Mouse (Mus musculus) common myeloid progenitor, adult 5-6 weeks (primary cell): ENCODE results near the gene Lmx1b. TPM values are rescaled to one million over a fixed set of nuclear protein-coding genes. Genes with fewer than 3 reads are reported as not detected.
A peak's percentile ranks its signal among the peaks of the same experiment; 100 is the strongest.

Experiments
- ATAC-seq: replicated peaks from 2 replicates; pipeline ENCODE4 v1.8.0; 2016; ENCODE audit warnings: low read depth, mild to moderate bottlenecking, moderate TSS enrichment, inconsistent platforms; ENCODE audit not compliant: poor library complexity, severe bottlenecking
- total RNA-seq: library from RNA; stranded (forward); fragments of 200-1000, 187-1606 nt; gene quantifications from 2 replicates; pipeline ENCODE4 v1.2.3, GENCODE M21; 2017

The Lmx1b gene
- total RNA-seq, 1 experiment from 2014 or later, result not detected

DNA sequence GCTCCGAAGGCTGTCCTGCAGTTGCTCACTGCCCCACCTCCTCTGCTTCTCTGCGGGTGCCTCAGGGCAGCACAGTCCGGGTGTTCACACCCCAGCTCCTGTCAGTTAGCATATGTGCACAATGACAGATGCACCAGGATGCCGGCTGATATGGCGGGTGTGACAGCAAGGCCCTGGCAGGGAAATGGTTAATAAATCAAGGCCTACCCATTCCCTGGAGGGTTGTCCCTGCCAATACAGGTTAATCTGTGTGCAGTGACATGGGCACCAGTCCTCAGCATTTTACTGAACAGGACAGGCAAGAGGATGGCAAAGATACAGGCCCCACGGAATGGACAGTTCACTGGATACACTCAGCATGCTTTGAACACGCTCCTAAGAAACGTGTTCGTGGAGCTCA lies 51.0 kb downstream of the Lmx1b start:
- ATAC-seq, result no peak

DNA sequence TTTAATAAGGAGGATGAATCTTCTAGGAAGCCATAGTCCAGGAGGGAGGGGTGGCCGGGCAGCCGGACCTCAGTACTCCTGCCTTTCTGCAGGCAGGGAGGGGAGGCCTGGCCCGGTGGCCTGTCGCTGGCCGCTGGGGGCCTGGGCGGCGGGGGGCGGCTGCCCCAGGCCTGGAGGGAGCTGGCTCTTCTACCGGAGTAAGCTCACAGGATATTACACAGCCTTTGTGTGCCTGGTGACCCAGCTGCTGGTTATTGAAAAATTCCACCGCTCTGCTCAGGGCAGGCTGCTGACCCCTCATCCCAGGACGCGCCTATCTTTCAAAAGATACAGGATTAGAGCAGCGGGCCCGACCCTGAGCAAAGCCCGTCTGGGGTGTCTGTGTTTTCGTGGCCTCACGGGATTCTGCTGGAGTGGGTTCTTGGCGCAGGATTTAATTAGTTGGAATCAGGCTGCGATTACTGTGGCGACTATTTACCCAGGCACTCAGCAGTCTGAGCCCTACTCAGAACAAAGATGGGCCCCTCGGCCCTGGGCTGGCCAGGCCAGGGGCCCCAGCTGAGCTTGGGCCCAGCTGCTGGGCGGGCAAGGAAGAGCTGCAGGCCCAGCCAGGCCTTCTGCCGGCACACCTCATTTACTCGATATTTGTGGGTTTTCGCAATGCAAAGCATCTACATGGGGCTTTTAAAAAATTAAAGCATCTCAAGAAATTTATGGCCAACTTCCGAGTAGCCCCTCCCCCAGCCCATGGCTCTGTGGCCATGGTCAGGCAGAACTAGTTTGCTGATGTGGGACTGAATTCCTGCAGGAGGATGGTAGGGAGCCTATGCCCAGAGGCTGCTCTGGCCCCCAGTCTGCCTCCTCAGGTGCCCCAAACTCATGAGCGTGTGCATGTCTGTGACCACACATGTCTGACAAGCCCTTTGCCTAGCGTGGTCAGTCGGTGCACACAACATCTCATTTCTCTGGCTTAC lies 55.1 kb downstream of the Lmx1b start:
- ATAC-seq, result no peak

- no peak for ATAC-seq
Observed at GRCm38 (mm10) chr2:33583761-33584160, 56.5 kb downstream of the Lmx1b start.

DNA sequence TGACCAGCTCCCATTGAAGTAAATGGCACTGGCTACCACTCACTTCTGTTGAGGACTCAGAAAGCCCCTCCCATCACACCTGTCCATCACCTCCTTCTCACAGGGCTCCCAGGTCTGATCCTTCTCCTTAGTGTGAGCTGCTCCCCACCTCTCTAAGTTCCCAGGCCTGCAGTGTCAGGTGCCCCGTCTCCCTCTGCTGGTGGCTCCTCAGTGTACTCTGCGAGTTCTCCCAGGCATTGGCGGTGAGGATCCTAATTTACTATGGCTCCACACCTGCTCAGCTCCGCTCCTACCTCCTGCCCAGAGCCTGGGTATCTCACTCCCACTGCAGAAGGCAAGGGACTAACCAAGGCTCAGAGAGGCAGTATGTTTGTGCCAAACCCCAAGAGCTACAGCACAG lies 57.0 kb downstream of the Lmx1b start:
- no peak for ATAC-seq

DNA sequence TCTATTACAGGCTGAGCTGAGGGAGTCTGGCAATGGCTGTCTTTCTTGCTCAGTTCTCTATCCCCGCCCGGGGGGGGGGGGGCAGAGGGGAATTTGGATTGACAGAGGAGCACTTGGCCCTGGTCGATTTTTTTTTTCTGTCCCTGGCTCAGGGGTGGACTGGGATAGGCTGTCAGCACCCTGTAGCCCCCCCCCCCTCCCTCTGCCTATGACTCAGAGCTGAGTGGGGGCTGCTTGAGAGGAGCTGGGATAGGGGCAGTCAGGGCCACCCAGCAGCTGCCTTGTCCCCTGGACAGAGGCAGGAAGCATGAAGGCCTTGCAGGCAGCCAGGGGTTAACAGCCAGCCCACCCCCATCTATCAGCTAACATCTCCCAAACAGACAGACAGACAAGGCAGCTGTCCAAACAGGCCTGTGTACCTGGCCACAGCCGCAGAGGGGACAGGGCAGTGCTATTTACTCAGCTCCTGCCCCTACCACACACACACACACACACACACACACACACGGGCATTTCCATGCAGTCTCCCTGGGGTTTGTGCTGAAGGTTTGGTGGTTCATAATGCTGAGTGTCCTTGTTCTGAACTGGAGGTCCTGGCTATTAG lies 57.8 kb downstream of the Lmx1b start:
- ATAC-seq, result no peak

GRCm38 (mm10) chr2:33581866-33582265 lies 58.4 kb downstream of the Lmx1b start:
- ATAC-seq, result no peak

- ATAC-seq, result no peak
Observed at GRCm38 (mm10) chr2:33581449-33581777, 58.9 kb downstream of the Lmx1b start.

GRCm38 (mm10) chr2:33580697-33581448 lies 59.4 kb downstream of the Lmx1b start:
- ATAC-seq, result peak; percentile 20; the same call in 1 of the 2 replicates

- ATAC-seq, result no peak
Observed at GRCm38 (mm10) chr2:33575406-33575805, 64.9 kb downstream of the Lmx1b start.

GRCm38 (mm10) chr2:33573075-33573474 lies 67.2 kb downstream of the Lmx1b start:
- ATAC-seq, result no peak

- no peak for ATAC-seq
Observed at GRCm38 (mm10) chr2:33571219-33571824, 69.0 kb downstream of the Lmx1b start.

DNA sequence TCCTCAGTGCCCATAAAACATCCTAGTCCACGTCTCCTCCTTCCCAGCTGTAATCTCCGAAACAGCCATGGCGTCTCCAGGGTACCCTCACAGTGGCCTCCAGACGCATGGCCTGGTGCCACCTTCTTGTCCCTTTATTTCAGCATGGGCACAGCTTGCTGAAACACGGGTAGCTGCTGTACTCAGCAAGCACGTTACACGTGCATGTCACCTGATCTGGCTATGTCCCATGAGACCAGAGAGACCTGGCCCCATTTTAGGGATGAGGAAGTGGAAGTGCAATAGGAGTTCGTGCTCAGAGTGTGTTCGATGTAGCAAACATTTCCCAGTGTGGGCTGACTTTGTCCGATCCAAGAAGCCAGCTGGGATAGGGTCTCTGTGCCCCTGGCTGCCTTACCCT lies 70.6 kb downstream of the Lmx1b start:
- no peak for ATAC-seq

- ATAC-seq, result 0 out of 2 replicates have a peak, but pooled peaks have one; percentile 54
Observed at GRCm38 (mm10) chr2:33569240-33569639, 71.1 kb downstream of the Lmx1b start.

DNA sequence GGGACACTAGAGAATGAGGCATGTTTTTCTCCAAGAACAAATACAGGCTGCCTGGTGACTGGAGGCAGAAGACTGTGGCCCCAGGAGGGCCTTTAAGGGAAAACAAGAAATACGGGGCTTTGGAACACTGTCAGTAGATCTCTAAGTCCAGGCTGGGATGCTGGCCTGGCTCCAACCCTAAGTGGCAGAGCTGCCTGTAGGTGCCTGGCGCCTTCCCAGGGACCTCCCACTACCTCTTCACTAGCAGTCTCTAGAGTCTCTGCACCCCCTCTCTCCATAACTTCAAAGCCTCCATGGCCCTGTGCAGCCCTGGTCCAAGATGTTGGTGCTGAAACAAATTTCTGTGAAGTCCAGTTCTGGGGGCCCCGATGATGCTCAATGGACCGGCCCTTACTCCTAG lies 74.4 kb downstream of the Lmx1b start:
- ATAC-seq, result no peak

DNA sequence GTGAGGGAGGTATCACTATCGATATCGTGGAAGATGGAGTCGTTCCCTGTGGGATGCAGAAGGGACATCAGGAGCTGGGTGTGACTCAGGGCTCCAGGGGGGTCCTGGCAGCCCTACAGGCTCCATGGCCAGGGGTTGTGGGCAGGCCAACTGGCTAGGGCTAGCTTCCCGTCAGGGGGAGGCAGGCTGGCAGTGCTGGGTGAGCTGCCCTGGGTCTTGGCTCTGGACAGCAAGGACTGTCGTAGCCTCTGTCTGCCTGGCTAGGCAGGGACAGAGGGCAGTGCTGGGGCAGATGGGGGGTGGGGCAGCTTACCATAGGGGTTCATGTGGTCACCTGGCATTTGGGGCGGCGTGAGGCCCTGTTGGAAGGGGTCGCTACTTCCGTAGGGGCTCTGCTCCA lies 75.6 kb downstream of the Lmx1b start:
- ATAC-seq, result no peak

GRCm38 (mm10) chr2:33559752-33560151 lies 80.6 kb downstream of the Lmx1b start:
- ATAC-seq, result peak; percentile 59; the same call in 1 of the 2 replicates

GRCm38 (mm10) chr2:33559334-33559733 lies 81.0 kb downstream of the Lmx1b start:
- no peak for ATAC-seq

GRCm38 (mm10) chr2:33558233-33558632 lies 82.1 kb downstream of the Lmx1b start:
- ATAC-seq, result peak; percentile 78

GRCm38 (mm10) chr2:33555573-33555972 lies 84.7 kb downstream of the Lmx1b start:
- ATAC-seq, result no peak

DNA sequence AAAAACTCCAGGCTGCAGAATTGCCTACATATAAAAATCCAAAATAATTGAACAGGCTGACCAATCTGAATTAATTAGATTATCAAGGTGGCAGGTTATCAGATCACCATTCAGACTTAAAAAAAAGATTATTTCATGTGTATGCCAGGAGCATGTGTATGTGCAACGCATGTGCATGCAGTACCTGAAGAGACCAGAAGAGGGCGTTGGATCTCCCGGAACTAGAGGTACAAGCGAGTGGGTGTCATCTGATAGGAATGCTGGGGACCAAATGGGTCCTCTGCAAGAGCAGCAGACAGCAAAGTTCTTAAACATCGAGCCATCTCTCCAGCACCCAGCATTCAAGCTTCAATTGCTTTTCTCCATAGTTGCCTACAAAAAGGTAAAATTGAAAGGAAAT lies 87.6 kb downstream of the Lmx1b start:
- no peak for ATAC-seq
